Mouse (Mus musculus) CD8-positive naive resting alpha-beta T cell, adult 2 months (primary cell): ENCODE results near the gene S100z.

ENCODE experiments used
- DNase-seq, 2 experiments: peaks; one replicate each; pipeline ENCODE4 v3.0.0; 2022; ENCODE audit warnings: low read depth in 2 of 2, low spot score in 2 of 2

The S100z gene

GRCm38 (mm10) chr13:95449730-95450129 lies 28.8 kb downstream of the S100z start:
- no peak for DNase-seq

- no peak for DNase-seq
These were observed 33.7 kb downstream of the S100z start, which contains the start of gene Crhbp for GRCm38 (mm10) chr13:95444824-95445223. TSS of gene Crhbp (minus strand) at chr13:95444924.

- DNase-seq: no peak
These were observed 34.2 kb downstream of the S100z start for GRCm38 (mm10) chr13:95444291-95444690.

- DNase-seq: no peak
These were observed 34.9 kb downstream of the S100z start for GRCm38 (mm10) chr13:95443376-95444233.

GRCm38 (mm10) chr13:95442901-95443300 lies 35.6 kb downstream of the S100z start:
- no peak for DNase-seq

GRCm38 (mm10) chr13:95439569-95439968 lies 39.0 kb downstream of the S100z start:
- DNase-seq: no peak

GRCm38 (mm10) chr13:95431760-95432159 lies 46.8 kb downstream of the S100z start:
- DNase-seq: no peak

GRCm38 (mm10) chr13:95427499-95427898 lies 51.0 kb downstream of the S100z start:
- DNase-seq: no peak
